Comparison of ENCODE assay signal across 23 mouse cellular contexts in the genomic region with DNA sequence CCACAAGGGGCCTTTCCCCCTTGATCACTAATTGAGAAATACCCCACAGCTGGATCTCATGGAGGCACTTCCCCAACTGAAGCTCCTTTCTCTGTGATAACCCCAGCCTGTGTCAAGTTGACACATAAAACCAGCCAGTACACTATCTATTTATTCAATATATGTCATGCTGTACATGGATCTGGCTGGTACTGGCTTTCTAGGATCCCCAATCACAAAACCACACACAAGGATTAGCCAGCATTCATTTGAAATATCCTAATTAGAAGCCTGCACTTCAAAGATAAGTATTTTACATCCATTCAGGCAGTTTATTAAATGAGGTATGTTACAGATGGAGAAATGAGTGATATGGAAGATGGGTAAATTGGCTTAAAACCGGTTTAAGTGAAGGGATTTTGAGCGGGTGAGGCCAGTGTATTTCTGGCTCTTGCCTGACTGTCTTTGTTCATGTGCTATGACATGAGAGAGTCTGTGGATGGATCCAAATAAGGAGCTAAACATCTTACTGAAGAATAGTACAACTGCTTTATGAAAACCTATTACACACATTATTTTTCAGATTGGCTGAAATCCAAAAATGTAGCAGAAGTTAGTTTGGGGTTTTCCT.
DNase-seq lines count a peak whose midpoint lies in the region; ATAC-seq lines count a peak whose summit lies in the region.
"Had no signal": no experiment of that assay in that cellular context is flagged by ENCODE, and none has a peak within 500 bp of the region (broad histone marks: within the 10 kb centered on the region; RNA-seq: fewer than 3 reads in every experiment).

No protein-coding gene starts in this region.

- H3K27ac ChIP-seq in heart, embryonic 13.5 days (replicated peaks): 0 out of 2 replicates have a peak overlapping the region, but pooled peaks have one; percentile 20
- H3K27ac ChIP-seq in heart, embryonic 12.5 days (ENCODE audit: poor library complexity, severe bottlenecking): no peak overlapping the region
- H3K27ac ChIP-seq in midbrain, embryonic 16.5 days (ENCODE audit: low read length): no peak overlapping the region
- H3K27ac ChIP-seq: embryonic facial prominence, embryonic 15.5 days; forebrain, embryonic 10.5 days; hindbrain, embryonic 10.5 days; hindbrain, embryonic 15.5 days had no signal

- H3K27me3 ChIP-seq in heart, embryonic 13.5 days (replicated peaks): no peaks in the 10 kb centered on the region
- H3K27me3 ChIP-seq in heart, embryonic 12.5 days (replicated peaks): no peaks in the 10 kb centered on the region
- H3K27me3 ChIP-seq in midbrain, embryonic 16.5 days (ENCODE audit: control insufficient read depth, insufficient read depth, low read depth, low read length): no peaks in the 10 kb centered on the region
- H3K27me3 ChIP-seq: embryonic facial prominence, embryonic 15.5 days; hindbrain, embryonic 15.5 days had no signal

- no peak overlapping the region for H3K4me3 ChIP-seq in heart, embryonic 13.5 days
- H3K4me3 ChIP-seq in heart, embryonic 12.5 days: no peak overlapping the region
- no peak overlapping the region for H3K4me3 ChIP-seq in midbrain, embryonic 16.5 days (ENCODE audit: low read depth, low read length)
- H3K4me3 ChIP-seq: embryonic facial prominence, embryonic 15.5 days; erythroblast, embryonic 14.5 days; forebrain, embryonic 10.5 days; heart, embryonic 10.5 days; hindbrain, embryonic 10.5 days; hindbrain, embryonic 15.5 days had no signal

- 69% methylated on average over 2 of the region's 2 CpGs for WGBS in heart, embryonic 13.5 days
- 79% methylated on average over 2 of the region's 2 CpGs for WGBS in heart, embryonic 12.5 days
- 73% methylated on average over 2 of the region's 2 CpGs for WGBS in midbrain, embryonic 16.5 days

- DNase-seq in MN1 (ENCODE audit: low spot score): peak; percentile 43
- no peak for DNase-seq in frontal cortex, postnatal 10 days (ENCODE audit: low spot score in 2 of 2)
- no peak for DNase-seq in adrenal gland, adult 8-10 months
- DNase-seq: adrenal gland, postnatal 25 days; B cell, adult 2 months; cerebellum, adult 2 months; cerebellum, postnatal 10 days; embryo, embryonic 11 days; gastrocnemius, postnatal 10 days; heart, adult 18-20 months had no signal

- H3K9ac ChIP-seq in heart, embryonic 13.5 days: no peak overlapping the region
- no peak overlapping the region for H3K9ac ChIP-seq in heart, embryonic 12.5 days
- H3K9ac ChIP-seq in midbrain, embryonic 16.5 days (ENCODE audit: low read depth, low read length): no peak overlapping the region
- H3K9ac ChIP-seq: embryonic facial prominence, embryonic 15.5 days; hindbrain, embryonic 15.5 days had no signal

- no peaks in the 10 kb centered on the region for H3K36me3 ChIP-seq in heart, embryonic 13.5 days
- no peaks in the 10 kb centered on the region for H3K36me3 ChIP-seq in heart, embryonic 12.5 days
- H3K36me3 ChIP-seq in midbrain, embryonic 16.5 days (ENCODE audit: control insufficient read depth, insufficient read depth, low read length): no peaks in the 10 kb centered on the region
- H3K36me3 ChIP-seq: embryonic facial prominence, embryonic 15.5 days; forebrain, embryonic 10.5 days; G1E; heart, embryonic 10.5 days; hindbrain, embryonic 10.5 days; hindbrain, embryonic 15.5 days had no signal

- no peak overlapping the region for H3K4me2 ChIP-seq in heart, embryonic 13.5 days
- H3K4me2 ChIP-seq in heart, embryonic 12.5 days: no peak overlapping the region
- H3K4me2 ChIP-seq in midbrain, embryonic 16.5 days (ENCODE audit: low read length): no peak overlapping the region
- H3K4me2 ChIP-seq: embryonic facial prominence, embryonic 15.5 days; hindbrain, embryonic 15.5 days had no signal

- peaks cover 23% of the 10 kb centered on the region for H3K4me1 ChIP-seq in heart, embryonic 13.5 days
- peaks cover 20% of the 10 kb centered on the region for H3K4me1 ChIP-seq in heart, embryonic 12.5 days (replicated peaks)
- no peaks in the 10 kb centered on the region for H3K4me1 ChIP-seq in midbrain, embryonic 16.5 days (ENCODE audit: control insufficient read depth, insufficient read depth, low read length)
- H3K4me1 ChIP-seq: embryonic facial prominence, embryonic 15.5 days had no signal

- H3K9me3 ChIP-seq in heart, embryonic 13.5 days: no peaks in the 10 kb centered on the region
- H3K9me3 ChIP-seq in heart, embryonic 12.5 days (replicated peaks): no peaks in the 10 kb centered on the region
- no peaks in the 10 kb centered on the region for H3K9me3 ChIP-seq in midbrain, embryonic 16.5 days (replicated peaks; ENCODE audit: control insufficient read depth, low read length, poor library complexity, severe bottlenecking)
- H3K9me3 ChIP-seq: embryonic facial prominence, embryonic 15.5 days; forebrain, embryonic 10.5 days; G1E; heart, embryonic 10.5 days; hindbrain, embryonic 10.5 days; hindbrain, embryonic 15.5 days had no signal

- ATAC-seq in heart, embryonic 13.5 days (ENCODE audit: extremely low read depth, insufficient number of reproducible peaks, low FRiP score, low TSS enrichment): no peak
- no peak for ATAC-seq in heart, embryonic 12.5 days (ENCODE audit: insufficient number of reproducible peaks, low FRiP score)
- peak; percentile 73 for ATAC-seq in megakaryocyte-erythroid progenitor cell, adult 5-6 weeks (replicated peaks; ENCODE audit: low FRiP score, low TSS enrichment, poor library complexity, severe bottlenecking)
- ATAC-seq in midbrain, embryonic 16.5 days: peak; percentile 66
- ATAC-seq: CD4-positive, CD25-positive, alpha-beta regulatory T cell, adult 4 months; forebrain, embryonic 14.5 days had no signal

Comparison
In these comparisons a context has a peak if more than half of its experiments do, and no peak if none do; other contexts are left out.
1. ATAC-seq: peak in megakaryocyte-erythroid progenitor cell, adult 5-6 weeks (single experiment) and midbrain, embryonic 16.5 days (single experiment); none in heart, embryonic 13.5 days (single experiment) and heart, embryonic 12.5 days (single experiment).